Mouse (Mus musculus): ENCODE data around the gene Ldhc. TPM values are rescaled to one million over a fixed set of nuclear protein-coding genes. Genes with fewer than 3 reads are reported as not detected.

Gene Ldhc
- total and polyA plus RNA-seq, 3 experiments, result not detected

DNA sequence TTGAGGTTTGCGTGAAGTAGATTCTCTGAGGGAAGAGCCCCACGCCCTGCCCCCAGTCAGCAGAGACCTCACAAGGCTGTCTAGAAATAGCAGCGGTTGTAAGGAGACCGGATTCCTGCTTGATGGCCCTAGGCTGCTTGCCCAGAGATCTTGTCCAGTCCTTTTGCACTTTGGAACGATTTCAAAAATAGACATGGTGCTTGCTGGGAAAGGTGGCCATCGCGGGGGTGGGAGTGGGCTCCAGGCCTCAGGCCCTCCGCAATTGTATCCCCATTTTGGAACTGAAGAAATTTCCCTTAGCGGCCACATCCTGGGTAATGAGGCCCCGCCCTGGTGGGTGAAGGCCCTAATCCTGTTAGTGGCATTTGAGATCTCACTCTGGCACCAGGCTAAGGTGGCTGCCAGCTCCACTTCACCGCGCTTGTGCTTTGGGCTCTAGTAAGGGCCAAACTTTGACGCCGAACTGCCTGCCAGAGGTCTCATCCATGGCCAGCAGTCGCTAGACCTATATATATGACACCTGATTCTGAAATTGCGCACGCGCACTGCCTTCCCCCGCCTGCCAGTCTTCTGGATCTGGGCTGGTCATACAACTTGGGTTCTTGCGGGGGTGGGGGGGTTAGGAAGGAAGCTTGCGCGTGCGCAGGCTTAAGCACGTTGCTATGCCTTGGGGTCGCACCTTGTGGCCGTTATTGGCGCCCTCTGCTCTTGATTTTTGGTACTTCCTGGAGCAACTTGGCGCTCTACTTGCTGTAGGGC lies 14.3 kb upstream of the Ldhc start (continued):
- TF ChIP-seq JUN (IDR thresholded peaks at IDR 0.05; ENCODE audit: insufficient read depth, low read depth, low read length) (no peak), EP300 (IDR thresholded peaks at IDR 0.05; ENCODE audit: low read length) (no peak), USF2 (conservative IDR thresholded peaks at IDR 0.05; ENCODE audit: low read depth, low read length) (no peak), ELF1 (IDR thresholded peaks at IDR 0.05; ENCODE audit: low read depth, low read length) (peak; percentile 40; the same call in 1 of the 2 replicates), PAX5 (IDR thresholded peaks at IDR 0.05; ENCODE audit: low read length) (no peak), TBP (conservative IDR thresholded peaks at IDR 0.05; ENCODE audit: low read depth, low read length) (no peak), CTCF (conservative IDR thresholded peaks at IDR 0.05 in 1 of 2, IDR thresholded peaks at IDR 0.05 in 1 of 2; ENCODE audit: low read depth in 2 of 2, low read length in 2 of 2) (peak in 1 of 2 experiments; percentile 36; a peak in 2 of 4 replicates), CHD1 (IDR thresholded peaks at IDR 0.05; ENCODE audit: low read depth, low read length) (no peak), E2F4 (IDR thresholded peaks at IDR 0.05; ENCODE audit: insufficient replicate concordance, low read depth, low read length) (no peak), HCFC1 (IDR thresholded peaks at IDR 0.05; ENCODE audit: low read depth, low read length) (no peak), POLR2AphosphoS2 (IDR thresholded peaks at IDR 0.05; ENCODE audit: low read depth, low read length) (no peak), ZC3H11A (IDR thresholded peaks at IDR 0.05; ENCODE audit: low read depth, low read length) (no peak), ZMIZ1 (IDR thresholded peaks at IDR 0.05; ENCODE audit: low read depth, low read length) (no peak; the same call in 1 of the 2 replicates), GABPA (IDR thresholded peaks at IDR 0.05; ENCODE audit: insufficient replicate concordance, low read depth, low read length) (no peak), UBTF (IDR thresholded peaks at IDR 0.05; ENCODE audit: low read depth, low read length) (no peak), ZKSCAN1 (IDR thresholded peaks at IDR 0.05; ENCODE audit: borderline replicate concordance, low read depth, low read length) (no peak), ZNF384 (IDR thresholded peaks at IDR 0.05; ENCODE audit: low read depth, low read length) (no peak), MYC (IDR thresholded peaks at IDR 0.05; ENCODE audit: low read depth, low read length) (peak; percentile 71; the same call in 1 of the 2 replicates), POLR2A (IDR thresholded peaks at IDR 0.05; ENCODE audit: low read depth, low read length) (peak; percentile 56), BHLHE40 (IDR thresholded peaks at IDR 0.05; ENCODE audit: low read depth, low read length) (peak; percentile 46; the same call in 1 of the 2 replicates), RAD21 (IDR thresholded peaks at IDR 0.05; ENCODE audit: low read depth, low read length) (no peak)

DNA sequence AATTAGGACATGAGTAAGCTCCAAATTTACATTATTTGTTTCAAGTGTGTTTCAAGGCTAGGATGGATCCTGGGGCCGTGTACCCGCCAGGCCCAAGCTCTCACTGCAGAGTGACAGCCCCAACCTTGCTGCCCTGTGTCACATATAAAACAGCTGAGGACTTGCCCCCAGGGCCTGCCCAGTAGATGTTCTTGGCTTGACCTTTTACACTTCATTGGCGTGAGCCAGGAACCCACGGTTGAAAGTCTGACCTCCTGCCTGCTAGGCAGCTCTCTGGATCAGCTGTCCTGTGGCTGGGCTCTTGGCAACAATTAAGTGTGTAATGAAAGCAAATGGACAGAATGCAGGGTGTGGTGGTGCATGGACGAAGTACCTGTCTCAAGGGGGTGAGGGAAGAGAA lies 11.7 kb upstream of the Ldhc start:
- peaks cover 46 to 63% of the 10 kb centered on the region in 2 experiments for H3K36me3 ChIP-seq (replicated peaks in 1 of 2; ENCODE audit: control insufficient read depth in 1 of 2, insufficient read depth in 1 of 2, low read length in 1 of 2)
- in situ Hi-C loops (cut with MboI; ENCODE audit: low pct_ligation_motif_present, low pct_unique_long_range_greater_than_20kb, low sequenced_read_pairs) (loop anchor here (5.0 kb wide), 1 partner anchor 52 kb away; the partner anchor contains the start of genes Gtf2h1 and Hps5), dilution Hi-C loops (cut with MboI; ENCODE audit: extremely low pct_ligation_motif_present, extremely low pct_unique_long_range_greater_than_20kb, low sequenced_read_pairs) (no loop called here)
- no peak overlapping the region for H3K27ac ChIP-seq (ENCODE audit: insufficient read depth, low read depth)
- no peak overlapping the region for H3K4me2 ChIP-seq (ENCODE audit: insufficient read depth, low read depth, poor library complexity, severe bottlenecking)
- DNase-seq (ENCODE audit: extremely low read depth), result no peak
- H3K79me2 ChIP-seq (replicated peaks; ENCODE audit: control insufficient read depth, extremely low read depth, insufficient read depth, poor library complexity, severe bottlenecking), result peaks cover 18% of the 10 kb centered on the region
- no peaks in the 10 kb centered on the region for H3K27me3 ChIP-seq (replicated peaks)
- no peaks in the 10 kb centered on the region for H3K9me3 ChIP-seq (replicated peaks; ENCODE audit: low read length)
- no peak overlapping the region for H3K9ac ChIP-seq (ENCODE audit: insufficient read depth, low read depth)
- H3K4me3 ChIP-seq (replicated peaks in 1 of 3; ENCODE audit: low read depth in 2 of 3, low read length in 2 of 3, poor library complexity in 1 of 3), result no peak overlapping the region
- TF ChIP-seq RAD21 (IDR thresholded peaks at IDR 0.05; ENCODE audit: low read depth, low read length) (no peak), ZKSCAN1 (IDR thresholded peaks at IDR 0.05; ENCODE audit: borderline replicate concordance, low read depth, low read length) (no peak), SMC3 (IDR thresholded peaks at IDR 0.05; ENCODE audit: low read depth, low read length) (no peak), GABPA (IDR thresholded peaks at IDR 0.05; ENCODE audit: insufficient replicate concordance, low read depth, low read length) (no peak), MAX (IDR thresholded peaks at IDR 0.05; ENCODE audit: low read length) (no peak), SIN3A (IDR thresholded peaks at IDR 0.05; ENCODE audit: low read length) (no peak), POLR2AphosphoS2 (IDR thresholded peaks at IDR 0.05; ENCODE audit: low read depth, low read length) (no peak), CTCF (conservative IDR thresholded peaks at IDR 0.05 in 1 of 2, IDR thresholded peaks at IDR 0.05 in 1 of 2; ENCODE audit: low read depth in 2 of 2, low read length in 2 of 2) (no peak), BHLHE40 (IDR thresholded peaks at IDR 0.05; ENCODE audit: low read depth, low read length) (no peak), USF2 (conservative IDR thresholded peaks at IDR 0.05; ENCODE audit: low read depth, low read length) (no peak), ETS1 (conservative IDR thresholded peaks at IDR 0.05; ENCODE audit: low read depth, low read length) (no peak), MEF2A (IDR thresholded peaks at IDR 0.05; ENCODE audit: borderline replicate concordance, low read depth, low read length) (no peak)
- H3K4me1 ChIP-seq (ENCODE audit: control insufficient read depth in 1 of 2, insufficient read depth in 2 of 2), result peaks cover 0 to 21% of the 10 kb centered on the region in 2 experiments; a peak in 2 of 4 replicates

All from CH12.LX (cell line).